Mouse (Mus musculus): ENCODE measurements at regions not wholly inside any gene's neighbourhood (a gene's known extent, or its start where the extent isn't known, plus 50 kb on each side); places are given as distances from the start of the nearest gene placed in this dataset.

- no peak for DNase-seq
Observed at GRCm38 (mm10) chr6:104040450-104040849, 452.1 kb upstream of the Cntn6 start.

GRCm38 (mm10) chr6:104055996-104056395 lies 436.6 kb upstream of the Cntn6 start:
- no peak for DNase-seq

- no peak for DNase-seq
Observed at GRCm38 (mm10) chr6:104061692-104062263, 430.8 kb upstream of the Cntn6 start.

- DNase-seq: no peak
Observed at GRCm38 (mm10) chr6:104080581-104080980, 412.0 kb upstream of the Cntn6 start.

GRCm38 (mm10) chr6:104082242-104082641 lies 410.3 kb upstream of the Cntn6 start:
- DNase-seq: no peak

GRCm38 (mm10) chr6:104108386-104108785 lies 384.2 kb upstream of the Cntn6 start:
- DNase-seq: no peak

Data from kidney, postnatal 10 days (tissue).